Mouse (Mus musculus) liver, postnatal 0 days (tissue): ENCODE measurements at regions not wholly inside any gene's neighbourhood (a gene's known extent, or its start where the extent isn't known, plus 50 kb on each side); places are given as distances from the start of the nearest gene placed in this dataset.

ENCODE experiments used
- ATAC-seq: fragments of 200-750 bp; cut with Nextera tagmentation; 2 replicates; pipeline ENCODE4 v1.8.0; 2017; ENCODE audit warnings: mild to moderate bottlenecking, moderate library complexity
- DNase-seq: peaks from one replicate; pipeline ENCODE4 v3.0.0-alpha.2; 2016
- H3K27ac ChIP-seq: fragments of 300-500 bp; sonication (generic); 2 replicates; pipeline ENCODE4 v1.5.1; 2014; ENCODE audit warnings: antibody characterized with exemption, moderate library complexity, mild to moderate bottlenecking, low read depth
- H3K27me3 ChIP-seq: fragments of 300-500 bp; sonication (generic); 2 replicates; pipeline ENCODE4 v1.6.1; 2014; ENCODE audit warnings: low read length, control low read depth, mixed read lengths; ENCODE audit not compliant: insufficient read depth
- H3K36me3 ChIP-seq: fragments of 300-500 bp; sonication (generic); replicated peaks from 2 replicates; pipeline ENCODE4 v1.6.1; 2014; ENCODE audit warnings: mild to moderate bottlenecking, control low read depth, low read length, moderate library complexity, mixed read lengths; ENCODE audit not compliant: insufficient read depth
- H3K4me1 ChIP-seq: fragments of 300-500 bp; sonication (generic); 2 replicates; pipeline ENCODE4 v1.6.1; 2014; ENCODE audit warnings: antibody characterized with exemption, mild to moderate bottlenecking, control low read depth; ENCODE audit not compliant: insufficient read depth
- H3K4me2 ChIP-seq: fragments of 300-500 bp; sonication (generic); 2 replicates; pipeline ENCODE4 v1.6.1; 2014; ENCODE audit warnings: low read depth, mild to moderate bottlenecking, low read length, moderate library complexity, mixed read lengths
- H3K4me3 ChIP-seq: fragments of 300-500 bp; sonication (generic); 2 replicates; pipeline ENCODE4 v1.5.1; 2014; ENCODE audit warnings: low read depth, low read length
- H3K9ac ChIP-seq: fragments of 300-500 bp; sonication (generic); replicated peaks from 2 replicates; pipeline ENCODE4 v1.6.1; 2014; ENCODE audit warnings: mild to moderate bottlenecking, moderate library complexity
- H3K9me3 ChIP-seq: fragments of 300-500 bp; sonication (generic); 2 replicates; pipeline ENCODE4 v1.6.1; 2016; ENCODE audit warnings: mild to moderate bottlenecking, control low read depth, low read length, mixed read lengths
- CTCF ChIP-seq: sonication (generic); IDR thresholded peaks from 2 replicates; pipeline ENCODE4 v1.5.1; 2016; ENCODE audit warnings: antibody characterized with exemption, low read depth
- EP300 ChIP-seq: IDR thresholded peaks from 2 replicates; pipeline ENCODE4 v1.6.1; 2016; ENCODE audit warnings: antibody characterized with exemption, low read depth, mild to moderate bottlenecking
- WGBS: fragments of 180-500 bp; shearing (Covaris S2); extraction: QIAGEN DNeasy Blood & Tissue Kit; methylation state at CpG from one replicate; pipeline ENCODE4 v1.1.7; 2014; ENCODE audit not compliant: insufficient replicate concordance; 5-methylcytosine and 5-hydroxymethylcytosine counted together

GRCm38 (mm10) chr15:36945309-36945708 is 62.3 kb downstream of the Zfp706 start:
- ATAC-seq: no peak
- WGBS: 82% methylated on average over 4 of the region's 4 CpGs
- no peaks in the 10 kb centered on the region for H3K36me3 ChIP-seq
- peaks cover 2% of the 10 kb centered on the region; the same call in 1 of the 2 replicates for H3K4me1 ChIP-seq
- H3K4me2 ChIP-seq: no peak overlapping the region
- no peak for TF ChIP-seq CTCF
- no peak for TF ChIP-seq EP300
- H3K9ac ChIP-seq: no peak overlapping the region
- no peaks in the 10 kb centered on the region for H3K9me3 ChIP-seq
- H3K27me3 ChIP-seq: no peaks in the 10 kb centered on the region
- H3K4me3 ChIP-seq: no peak overlapping the region
- H3K27ac ChIP-seq: no peak overlapping the region
- DNase-seq: no peak

GRCm38 (mm10) chr15:36944556-36945171 is 62.9 kb downstream of the Zfp706 start:
- H3K36me3 ChIP-seq: no peaks in the 10 kb centered on the region
- no peaks in the 10 kb centered on the region for H3K27me3 ChIP-seq
- TF ChIP-seq CTCF (no peak), EP300 (no peak)
- H3K9me3 ChIP-seq: no peaks in the 10 kb centered on the region
- no peak overlapping the region for H3K27ac ChIP-seq
- H3K4me3 ChIP-seq: no peak overlapping the region
- no peak overlapping the region for H3K9ac ChIP-seq
- DNase-seq: no peak
- no peak overlapping the region for H3K4me2 ChIP-seq
- WGBS: 83% methylated on average over 8 of the region's 8 CpGs
- ATAC-seq: no peak
- H3K4me1 ChIP-seq: no peaks in the 10 kb centered on the region

DNA sequence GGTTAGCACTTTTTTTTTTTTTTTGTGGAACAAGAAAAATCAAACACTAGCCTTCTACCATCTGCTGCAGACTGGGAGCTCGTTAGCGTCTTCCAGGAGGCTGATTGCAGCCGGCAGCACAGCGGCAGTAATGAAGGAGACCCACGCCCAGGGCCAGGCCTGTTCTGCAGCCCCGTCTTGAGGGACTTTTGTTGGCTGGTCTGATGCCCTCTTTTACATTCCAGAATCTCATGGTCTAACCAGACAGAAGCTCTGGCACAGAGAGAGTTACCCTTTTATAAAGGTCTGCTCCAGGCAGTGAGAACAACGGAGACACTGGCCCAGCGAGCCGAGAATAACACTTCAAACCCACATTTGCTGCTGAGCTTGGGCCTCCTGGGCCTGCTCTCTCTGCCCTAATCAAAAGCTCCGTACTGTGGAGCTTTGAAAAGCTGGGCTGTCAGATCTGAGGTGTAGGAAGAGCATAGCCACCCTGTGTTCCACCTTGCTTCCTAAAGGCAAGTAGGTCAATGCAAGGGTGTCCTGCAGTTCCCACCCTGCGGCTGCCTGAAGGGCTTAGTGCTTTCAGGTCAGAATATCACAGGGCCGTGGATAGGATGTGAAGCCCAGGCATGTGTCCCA is 64.0 kb downstream of the Zfp706 start:
- no peaks in the 10 kb centered on the region for H3K36me3 ChIP-seq
- no peak overlapping the region for H3K4me3 ChIP-seq
- H3K9me3 ChIP-seq: no peaks in the 10 kb centered on the region
- DNase-seq (no peak), ATAC-seq (no peak)
- WGBS: 83% methylated on average over 12 of the region's 12 CpGs
- H3K27ac ChIP-seq: no peak overlapping the region
- no peaks in the 10 kb centered on the region for H3K27me3 ChIP-seq
- H3K9ac ChIP-seq: no peak overlapping the region
- H3K4me1 ChIP-seq: peaks cover 4% of the 10 kb centered on the region; the same call in 1 of the 2 replicates
- H3K4me2 ChIP-seq: no peak overlapping the region
- TF ChIP-seq CTCF (no peak), EP300 (no peak)

DNA sequence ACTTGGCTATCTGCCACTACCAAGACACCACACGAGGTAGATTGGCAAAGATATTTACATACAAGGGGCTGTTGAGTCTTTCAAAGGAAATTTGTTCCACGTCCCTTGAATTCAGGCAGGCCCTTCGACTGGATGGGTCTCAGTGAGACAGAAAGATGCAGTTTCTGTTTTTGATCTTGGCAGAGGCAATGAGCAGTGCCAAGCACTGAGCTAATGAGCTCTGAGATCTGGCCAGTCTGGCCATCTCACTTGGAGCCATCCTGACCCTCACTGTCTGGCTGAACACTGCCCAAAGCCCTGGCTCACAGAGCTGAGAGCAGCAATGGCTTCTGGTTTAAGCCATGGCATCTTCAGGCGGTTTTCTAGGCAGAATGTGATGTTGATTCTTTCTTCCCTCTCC is 65.3 kb downstream of the Zfp706 start:
- Histone ChIP-seq H3K27me3 (no peaks in the 10 kb centered on the region), H3K36me3 (no peaks in the 10 kb centered on the region), H3K4me3 (no peak overlapping the region), H3K9me3 (no peaks in the 10 kb centered on the region), H3K9ac (no peak overlapping the region), H3K27ac (no peak overlapping the region), H3K4me2 (no peak overlapping the region), H3K4me1 (peaks cover 14% of the 10 kb centered on the region)
- ATAC-seq: no peak
- no peak for TF ChIP-seq CTCF
- TF ChIP-seq EP300: no peak
- whole genome bisulfite sequencing: 61% methylated on average over 4 of the region's 4 CpGs
- no peak for DNase-seq

DNA sequence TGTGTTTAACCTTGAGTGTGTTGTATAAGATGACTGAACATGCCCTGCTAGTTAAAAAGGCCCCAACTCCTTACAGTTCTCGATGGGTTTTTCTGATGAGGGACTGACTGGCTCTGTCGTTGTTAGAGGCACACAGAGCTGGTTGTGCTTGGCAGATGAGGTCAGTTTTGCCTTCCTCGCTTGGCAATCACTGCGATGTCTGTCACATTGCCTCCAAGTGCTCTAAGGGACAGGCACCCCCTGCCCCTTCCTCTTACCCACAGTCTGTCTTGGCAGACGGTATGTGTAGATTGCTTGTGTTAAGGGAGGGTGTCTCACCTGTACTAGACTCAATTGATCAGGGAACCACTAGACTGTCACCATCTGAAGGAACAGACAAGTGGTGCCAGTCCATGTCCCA is 65.8 kb downstream of the Zfp706 start:
- Histone ChIP-seq H3K9ac (no peak overlapping the region), H3K27ac (no peak overlapping the region), H3K27me3 (no peaks in the 10 kb centered on the region), H3K4me2 (no peak overlapping the region), H3K4me1 (peaks cover 17% of the 10 kb centered on the region), H3K36me3 (no peaks in the 10 kb centered on the region), H3K4me3 (no peak overlapping the region), H3K9me3 (no peaks in the 10 kb centered on the region)
- TF ChIP-seq CTCF (no peak), EP300 (no peak)
- DNase-seq: no peak
- ATAC-seq: no peak
- WGBS: 76% methylated on average over 5 of the region's 5 CpGs

DNA sequence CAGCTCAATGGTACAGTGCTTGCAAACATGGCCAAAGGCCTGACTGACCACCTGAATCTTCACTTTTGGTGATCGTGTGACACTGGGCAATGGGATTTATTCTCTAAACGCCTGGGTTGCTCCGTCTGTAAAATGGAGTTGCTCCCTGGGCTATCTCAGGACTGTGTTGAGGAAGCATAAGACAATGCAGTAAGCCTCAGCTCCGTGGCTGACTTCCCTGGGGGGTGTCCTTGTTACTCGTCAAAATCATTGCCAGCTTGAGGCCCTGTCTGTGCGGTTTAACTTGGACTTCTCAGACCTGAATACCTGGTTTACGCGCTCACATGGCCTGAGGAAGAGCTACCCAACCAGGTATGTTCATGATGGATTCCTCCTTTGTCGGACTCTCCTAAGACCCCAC is 68.0 kb downstream of the Zfp706 start:
- 82% methylated on average over 9 of the region's 9 CpGs for WGBS
- no peak overlapping the region for H3K4me2 ChIP-seq

More for the DNA sequence above, 68.0 kb downstream of the Zfp706 start:
- Histone ChIP-seq H3K9me3 (no peaks in the 10 kb centered on the region), H3K27ac (no peak overlapping the region), H3K9ac (no peak overlapping the region), H3K36me3 (no peaks in the 10 kb centered on the region), H3K4me1 (peaks cover 17% of the 10 kb centered on the region), H3K4me3 (no peak overlapping the region), H3K27me3 (no peaks in the 10 kb centered on the region)
- no peak for TF ChIP-seq EP300
- no peak for TF ChIP-seq CTCF
- no peak for DNase-seq
- ATAC-seq: no peak
